Mouse (Mus musculus): ENCODE measurements around the gene Gm1110.
"Not testable (repeated sequence)": the region's sequence is repeated elsewhere in the genome, so short reads cannot be mapped to it uniquely, and the experiment has no call there.

The Gm1110 gene

GRCm38 (mm10) chr9:26922909-26923526, at the start of gene Gm1110:
Gene Gm1110 (minus strand): TSS chr9:26923111.
- no peak for DNase-seq

GRCm38 (mm10) chr9:26947790-26948189, 24.9 kb upstream of the Gm1110 start:
- no peak for DNase-seq

DNA sequence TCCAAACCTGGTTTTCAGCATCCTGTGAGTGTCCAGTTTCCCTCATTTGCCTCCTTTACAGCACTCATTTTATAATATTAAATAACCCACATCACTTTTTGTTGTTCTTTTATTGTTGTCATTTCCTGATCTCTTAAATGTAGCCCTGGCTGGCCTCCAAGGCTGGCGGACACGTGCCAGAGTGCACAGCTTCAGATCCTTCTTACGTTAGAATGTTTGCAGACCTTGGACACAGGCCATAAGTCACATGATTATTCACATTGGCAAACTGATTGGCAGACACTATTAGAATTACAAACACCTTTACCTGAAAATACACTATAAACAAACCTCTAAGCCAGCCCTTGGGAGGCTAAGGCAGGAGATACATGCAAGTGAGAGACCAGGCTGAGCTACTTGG, 1.2 kb upstream of the Gm1110 start:
- DNase-seq, result no peak

DNA sequence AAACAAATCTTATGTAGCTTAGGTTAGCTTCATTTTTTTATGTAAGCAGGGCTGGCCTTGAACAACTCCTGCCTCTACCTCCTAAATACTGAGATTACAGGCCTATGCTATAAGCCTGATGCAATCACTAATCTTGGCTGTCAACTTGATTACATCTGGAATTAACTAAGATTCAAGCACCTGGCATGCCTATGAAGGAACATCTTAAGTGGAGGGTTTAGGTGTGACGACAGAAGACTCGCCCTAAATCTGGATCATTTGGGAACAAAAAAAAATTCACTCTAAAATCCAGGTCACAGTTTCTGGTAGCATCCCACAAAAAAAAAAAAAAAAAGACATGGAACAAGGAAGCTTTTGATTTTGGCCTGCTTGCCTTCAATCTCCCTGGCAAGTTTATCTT, 3.1 kb downstream of the Gm1110 start:
- DNase-seq, result no peak

GRCm38 (mm10) chr9:26913150-26913549, 9.8 kb downstream of the Gm1110 start:
- DNase-seq, result no peak

DNA sequence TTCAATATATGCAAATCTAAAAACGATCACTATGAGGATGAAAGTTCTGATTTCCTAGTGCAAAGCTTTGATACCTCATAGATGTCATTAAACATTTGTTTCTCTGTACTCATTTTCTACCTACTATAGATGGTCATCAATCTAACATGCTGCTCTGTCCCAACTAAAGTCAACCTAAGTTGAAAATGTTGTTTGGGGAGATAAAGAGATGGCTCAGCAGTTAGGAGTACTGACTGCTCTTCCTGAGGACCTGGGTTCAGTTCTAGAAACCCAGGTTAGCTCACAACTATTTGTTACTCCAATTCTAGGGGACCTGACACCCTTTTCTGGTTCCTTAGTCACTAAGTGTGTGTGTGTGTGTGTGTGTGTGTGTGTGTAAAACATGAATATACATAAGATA, 11.7 kb downstream of the Gm1110 start:
- DNase-seq, result no peak

DNA sequence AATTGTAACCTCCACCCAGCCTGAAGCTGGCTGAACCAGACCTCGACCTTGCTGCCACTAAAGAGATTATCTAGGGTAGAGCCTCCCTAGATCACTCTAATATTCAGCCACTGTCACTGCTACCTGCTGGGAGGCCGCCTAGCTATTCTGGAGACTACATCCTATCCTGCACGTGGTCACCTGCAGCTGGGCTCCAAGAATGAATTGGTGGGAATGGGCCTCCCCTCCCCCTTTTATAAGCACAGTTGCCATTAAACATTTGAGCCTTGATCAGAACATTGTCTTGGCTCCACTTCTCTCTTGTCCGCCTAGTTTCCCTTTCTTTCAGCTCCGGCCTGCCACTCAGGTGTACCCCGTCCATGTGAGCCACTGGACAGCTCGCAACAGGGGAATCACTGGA, 53.1 kb downstream of the Gm1110 start:
- not testable (repeated sequence) for DNase-seq

- DNase-seq, result no peak
Measured at GRCm38 (mm10) chr9:26860751-26861150, 62.2 kb downstream of the Gm1110 start, which contains the start of gene Glb1l3. Gene Glb1l3 (minus strand): TSS chr9:26860890.

GRCm38 (mm10) chr9:26831089-26831488, 91.8 kb downstream of the Gm1110 start:
- no peak for DNase-seq
